Mouse (Mus musculus) yolk sac, embryonic 10.5 days (tissue): ENCODE results near the gene Fam104a.

Experiments used
- DNase-seq: peaks from one replicate; pipeline ENCODE4 v3.0.0-alpha.2; 2017; ENCODE audit warnings: low spot score

Gene Fam104a

DNA sequence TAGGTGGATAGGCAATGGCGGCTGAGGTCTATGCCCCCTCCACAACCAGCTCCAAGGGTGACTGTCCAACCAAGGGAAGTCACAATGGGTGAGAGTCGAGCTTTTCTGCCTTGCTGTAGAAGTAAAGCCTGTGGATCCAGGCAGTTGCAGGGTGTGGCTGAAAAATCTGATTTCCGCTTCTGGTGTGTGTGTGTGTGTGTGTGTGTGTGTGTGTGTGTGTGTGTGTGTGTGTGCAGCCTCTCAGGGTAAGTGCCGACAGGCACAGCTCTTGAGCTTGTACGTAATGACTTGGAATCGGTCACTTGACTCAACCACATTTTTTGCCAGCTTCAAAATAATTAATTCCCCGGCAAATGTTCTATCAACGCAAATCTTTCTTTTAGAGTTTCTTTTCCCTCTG lies 52.7 kb downstream of the Fam104a start:
- no peak for DNase-seq

DNA sequence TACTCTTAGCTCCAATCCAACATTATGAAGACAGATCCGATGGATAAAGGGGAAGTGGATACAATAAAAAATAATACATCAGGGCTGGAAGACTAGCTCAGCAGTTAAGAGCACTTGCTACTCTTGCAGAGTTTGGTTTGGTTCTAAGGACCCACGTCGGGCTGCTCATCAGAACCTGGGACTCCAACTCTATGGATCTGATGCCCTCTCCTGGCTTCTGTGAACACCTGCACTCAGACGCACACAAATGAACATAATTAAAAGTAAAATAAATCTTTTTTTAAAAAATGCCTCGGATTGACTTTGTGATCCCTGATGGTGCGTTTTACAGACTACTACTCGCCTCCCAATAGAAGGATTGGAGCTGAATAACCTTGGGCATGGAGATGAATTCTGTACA lies 53.3 kb downstream of the Fam104a start:
- DNase-seq: no peak

DNA sequence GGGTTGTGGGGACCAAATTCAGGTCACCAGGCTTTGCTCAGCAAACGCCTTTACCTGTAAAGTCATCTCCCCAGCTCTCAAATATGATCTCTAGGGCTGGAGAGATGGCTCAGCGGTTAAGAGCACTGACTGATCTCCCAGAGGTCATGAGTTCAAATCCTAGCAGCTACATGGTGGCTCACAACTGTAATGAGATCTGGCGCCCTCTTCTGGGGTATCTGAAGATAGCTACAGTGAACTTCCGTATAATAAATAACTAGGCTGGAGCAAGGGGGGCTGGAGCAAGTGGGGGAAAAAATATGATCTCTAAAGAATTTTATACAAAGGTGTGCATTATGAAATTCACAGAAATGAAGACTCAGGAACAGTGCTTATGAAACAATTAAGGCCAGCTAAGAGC lies 56.2 kb downstream of the Fam104a start:
- no peak for DNase-seq

DNA sequence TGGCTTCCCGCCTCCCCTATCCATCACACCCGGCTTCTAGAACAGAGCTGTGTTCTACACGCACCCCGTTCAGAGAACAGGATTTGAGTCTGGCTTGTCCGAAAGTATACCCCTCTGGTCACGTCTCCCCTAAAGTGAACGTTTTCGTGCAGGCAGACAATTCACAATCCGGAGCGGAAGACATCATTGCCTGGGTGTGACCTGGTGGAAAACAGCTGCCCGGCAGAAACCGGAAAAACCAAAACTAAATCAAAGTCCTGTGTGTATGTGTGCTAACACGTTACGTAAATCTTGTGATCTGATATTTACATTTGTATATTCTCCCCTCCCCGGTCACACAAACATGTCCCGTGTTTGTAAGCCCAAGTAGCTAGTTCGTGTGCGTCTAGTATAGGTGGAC lies 58.5 kb downstream of the Fam104a start:
- no peak for DNase-seq

- no peak for DNase-seq
Observed at GRCm38 (mm10) chr11:113622028-113622427, 61.9 kb downstream of the Fam104a start.

DNA sequence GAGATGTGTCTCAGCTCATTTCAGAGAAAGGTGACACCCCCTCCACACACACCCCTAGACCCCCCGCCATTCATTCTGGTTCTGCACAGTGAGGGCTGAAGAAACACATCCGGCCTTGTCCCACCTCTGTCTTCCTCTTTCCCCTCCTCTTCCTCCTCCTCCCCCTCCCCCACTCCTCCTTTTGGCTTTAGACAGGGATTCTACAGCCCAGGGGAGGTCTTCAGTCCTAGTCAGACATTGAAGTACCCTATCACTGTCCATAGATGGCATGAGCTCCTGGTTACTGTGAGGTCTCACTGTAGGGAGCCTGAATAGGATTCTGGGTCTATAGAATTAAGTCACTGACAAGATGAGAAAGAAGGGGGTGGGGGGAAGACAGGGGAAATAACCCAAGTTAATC lies 63.0 kb downstream of the Fam104a start:
- no peak for DNase-seq

- DNase-seq: no peak
Observed at GRCm38 (mm10) chr11:113619420-113620080, 64.4 kb downstream of the Fam104a start.

GRCm38 (mm10) chr11:113618672-113619419 lies 65.1 kb downstream of the Fam104a start, which contains the start of gene Sstr2:
TSS of gene Sstr2 (plus strand) at chr11:113619342.
- peak; percentile 34 for DNase-seq

- DNase-seq: no peak
Observed at GRCm38 (mm10) chr11:113618303-113618671, 65.7 kb downstream of the Fam104a start.

DNA sequence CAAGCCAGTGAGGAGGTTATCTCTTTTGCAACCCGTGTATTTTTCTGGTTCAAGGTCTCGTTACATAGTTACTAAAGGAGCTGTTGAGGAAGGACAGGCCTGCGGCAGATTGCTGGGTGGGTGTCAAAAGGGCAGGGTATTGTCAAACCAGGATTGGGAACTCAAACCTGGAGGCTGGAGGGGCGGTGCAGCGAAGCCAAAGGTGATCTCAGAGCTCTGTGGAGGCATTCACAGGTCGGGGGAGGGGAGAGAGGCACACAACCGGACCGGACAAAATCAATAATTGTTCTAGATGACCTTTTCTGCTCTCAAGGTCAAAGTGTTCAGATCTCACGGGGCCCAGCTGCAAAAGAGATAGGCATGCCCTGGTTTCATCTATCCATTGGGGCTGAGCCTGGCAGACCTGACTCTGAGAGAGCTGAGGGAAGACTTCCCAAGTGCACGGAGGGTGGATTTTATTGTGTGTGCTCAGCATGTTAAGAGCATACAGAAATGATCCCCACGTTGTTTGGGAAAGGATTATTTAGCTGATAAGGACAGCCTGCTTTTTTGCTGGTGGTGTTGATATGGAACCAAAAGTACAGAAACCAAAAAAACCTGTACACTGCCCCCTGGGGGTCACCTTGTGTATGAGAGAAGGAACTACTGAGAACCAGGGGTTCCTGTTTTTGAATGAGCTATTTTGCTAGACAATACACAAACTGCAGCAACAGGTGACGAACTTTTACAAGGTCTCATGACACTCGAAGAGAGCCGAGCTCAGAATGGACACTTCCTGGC lies 66.6 kb downstream of the Fam104a start:
- peak; percentile 69 for DNase-seq

- DNase-seq: no peak
Observed at GRCm38 (mm10) chr11:113614476-113614875, 69.5 kb downstream of the Fam104a start.

- DNase-seq: peak; percentile 44
Observed at GRCm38 (mm10) chr11:113611664-113612611, 72.0 kb downstream of the Fam104a start.
